Mouse (Mus musculus): Measurements from ENCODE around the gene Olfr1472. TPM values are rescaled to one million over a fixed set of nuclear protein-coding genes. Genes with fewer than 3 reads are reported as not detected.
"Not testable (repeated sequence)": the region's sequence is repeated elsewhere in the genome, so short reads cannot be mapped to it uniquely, and the experiment has no call there.

Gene Olfr1472
- not detected for total RNA-seq (2021)

DNA sequence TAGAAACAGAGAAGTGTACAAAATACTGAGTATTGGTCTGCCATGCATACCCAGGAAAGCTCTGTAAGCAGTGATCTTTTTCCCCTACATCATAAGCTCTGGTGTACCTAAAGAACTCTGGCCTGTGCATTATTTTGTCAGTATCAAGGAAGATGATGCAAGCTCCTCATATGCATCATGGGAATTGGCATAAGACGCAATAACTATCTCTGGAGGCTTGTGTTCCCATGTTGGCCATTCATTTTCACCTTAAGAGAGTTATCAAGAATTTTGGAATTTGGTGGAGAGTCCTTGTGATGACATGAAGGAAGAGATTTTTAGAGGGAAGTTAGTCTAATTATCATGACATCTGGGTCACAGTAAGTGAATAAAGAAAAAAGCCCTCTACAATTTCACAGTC is at the start of gene Olfr1472:
Olfr1472 (minus strand) TSS at position 101 of the 400 bp plus-strand sequence.
- intact Hi-C loops (cut with DNase I), result no loop called here
- DNase-seq (ENCODE audit: low spot score in 2 of 2), result no peak

DNA sequence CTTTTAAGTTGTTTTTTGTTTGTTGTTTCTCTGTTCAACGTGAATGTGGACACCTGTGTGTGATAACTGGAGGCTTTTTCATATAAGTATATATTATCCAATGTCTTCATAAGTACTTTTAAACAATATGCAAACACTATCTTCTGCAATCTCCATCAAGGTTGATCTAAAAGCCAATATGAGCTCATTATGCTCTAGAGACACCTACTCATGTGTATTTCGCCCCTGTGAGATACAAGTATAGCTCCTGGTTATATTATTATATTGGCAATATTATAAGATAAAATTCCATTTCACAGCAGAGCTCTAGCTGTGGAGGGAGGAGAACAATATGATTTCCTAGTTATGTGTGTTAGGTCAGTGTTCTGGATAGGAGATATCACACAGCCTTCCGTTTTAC is 44.4 kb upstream of the Olfr1472 start, which contains the start of gene Olfr1477:
Olfr1477 (plus strand) TSS at position 301 of the 400 bp plus-strand sequence.
- intact Hi-C loops (cut with DNase I), result no loop called here

DNA sequence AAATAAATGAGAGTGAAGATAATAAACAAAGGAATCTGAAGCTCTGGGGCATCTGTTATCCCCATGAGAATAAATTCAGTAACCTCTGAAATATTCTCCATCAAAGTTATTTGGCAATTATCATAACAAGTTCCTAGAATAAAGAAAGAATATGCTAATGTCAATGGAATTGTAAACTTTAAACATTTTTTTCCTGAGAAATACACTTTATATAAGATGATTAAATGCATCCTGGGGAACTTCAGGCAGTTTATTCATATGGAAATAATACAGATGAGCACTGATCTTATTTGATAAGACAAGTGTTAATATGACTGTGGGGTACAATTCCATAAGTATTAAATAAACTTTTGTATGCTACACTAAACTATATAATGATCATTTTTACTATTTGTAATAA is 24.2 kb upstream of the Olfr1472 start, which contains the start of gene Olfr1475:
Olfr1475 (minus strand) TSS at position 101 of the 400 bp plus-strand sequence.
- no peak for DNase-seq (ENCODE audit: low spot score in 2 of 2)
- intact Hi-C loops (cut with DNase I), result no loop called here

More for the DNA sequence above, 44.4 kb upstream of the Olfr1472 start, which contains the start of gene Olfr1477:
- no peak for DNase-seq (ENCODE audit: low spot score in 2 of 2)

DNA sequence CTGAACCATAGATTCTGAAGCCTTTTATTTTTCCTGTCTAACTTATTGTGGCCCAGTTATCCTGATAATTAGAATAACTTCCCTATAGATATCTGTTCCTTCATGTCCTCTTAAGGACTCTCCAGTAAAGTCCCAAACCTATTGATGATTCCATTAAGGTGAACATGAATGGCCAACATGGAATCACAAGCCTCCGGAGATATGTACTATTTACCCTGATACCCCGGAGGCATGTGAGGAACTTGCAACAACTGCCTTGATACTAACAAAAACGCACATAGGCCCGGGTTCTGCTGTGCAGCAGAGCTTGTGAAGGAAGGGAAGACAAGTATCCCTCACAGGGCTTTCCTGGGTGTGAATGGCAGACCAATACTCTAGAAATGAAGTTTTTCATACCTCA is 13.4 kb upstream of the Olfr1472 start, which contains the start of gene Olfr1474:
Olfr1474 (plus strand) TSS at position 301 of the 400 bp plus-strand sequence.
- intact Hi-C loops (cut with DNase I); DNase-seq (ENCODE audit: low spot score in 2 of 2): not testable (repeated sequence)

DNA sequence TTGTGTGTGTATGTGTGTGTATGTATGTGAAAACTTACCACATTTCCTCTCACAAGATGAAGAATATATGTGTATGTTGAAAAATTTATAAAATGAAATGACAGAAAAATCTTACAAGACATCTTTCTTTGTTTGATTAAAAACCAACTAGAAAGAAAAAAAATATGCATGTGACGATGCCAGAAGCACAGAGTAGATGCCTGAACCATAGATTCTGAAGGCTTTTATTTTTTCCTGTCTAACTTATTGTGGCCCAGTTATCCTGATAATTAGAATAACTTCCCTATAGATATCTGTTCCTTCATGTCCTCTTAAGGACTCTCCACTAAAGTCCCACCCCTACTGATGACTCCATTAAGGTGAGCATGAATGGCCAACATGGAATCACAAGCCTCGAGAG is 12.8 kb downstream of the Olfr1472 start, which contains the start of gene Olfr1471:
Olfr1471 (plus strand) TSS at position 301 of the 400 bp plus-strand sequence.
- intact Hi-C loops (cut with DNase I); DNase-seq (ENCODE audit: low spot score in 2 of 2): not testable (repeated sequence)

DNA sequence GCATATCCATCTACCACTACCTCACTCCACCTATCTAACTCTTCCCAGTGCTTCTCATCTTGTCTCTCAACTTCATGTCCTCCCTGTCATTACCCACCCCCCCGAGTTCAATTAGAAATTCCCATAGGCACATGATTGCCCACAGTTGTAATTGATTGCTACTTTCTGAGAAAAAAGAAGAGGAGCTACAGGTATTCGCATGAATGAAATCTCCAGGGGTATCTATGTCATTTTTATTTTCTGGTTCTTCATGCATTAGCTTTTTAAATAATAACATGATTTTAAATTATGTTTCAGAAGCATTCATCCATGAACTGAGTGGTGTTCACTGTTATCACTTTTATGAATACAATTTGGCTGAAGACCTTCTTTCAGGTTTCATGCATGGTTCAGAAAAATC is 48.3 kb downstream of the Olfr1472 start, which contains the start of gene Olfr1469:
Olfr1469 (plus strand) TSS at position 301 of the 400 bp plus-strand sequence.
- no peak for DNase-seq (ENCODE audit: low spot score in 2 of 2)
- intact Hi-C loops (cut with DNase I), result no loop called here

Other genes with a start within 250 kb of the Olfr1472 start
- gene Olfr1463, start 224.8 kb downstream of the Olfr1472 start, total RNA-seq (2021), result not detected
- gene Olfr1465, start 140.5 kb downstream of the Olfr1472 start, total RNA-seq (2021), result not detected
- not detected for gene Olfr1466, start 117.2 kb downstream of the Olfr1472 start, total RNA-seq (2021)
- gene Olfr1467, start 93.8 kb downstream of the Olfr1472 start, total RNA-seq (2021), result not detected
- not detected for gene Olfr1469, start 48.2 kb downstream of the Olfr1472 start, total RNA-seq (2021)
- not detected for gene Olfr1471, start 12.7 kb downstream of the Olfr1472 start, total RNA-seq (2021)
- not detected for gene Olfr1474, start 13.5 kb upstream of the Olfr1472 start, total RNA-seq (2021)
- gene Olfr1475, start 24.1 kb upstream of the Olfr1472 start, total RNA-seq (2021), result not detected
- not detected for gene Olfr1477, start 44.5 kb upstream of the Olfr1472 start, total RNA-seq (2021)
- not detected for gene Olfr1480, start 71.8 kb upstream of the Olfr1472 start, total RNA-seq (2021)
- not detected for gene Olfr1484, start 127.4 kb upstream of the Olfr1472 start, total RNA-seq (2021)
- gene Olfr1487, start 161.3 kb upstream of the Olfr1472 start, total RNA-seq (2021), result not detected
- gene Olfr1489, start 175.5 kb upstream of the Olfr1472 start, total RNA-seq (2021), result not detected
- gene Olfr1490, start 195.0 kb upstream of the Olfr1472 start, total RNA-seq (2021), result not detected
- gene Olfr1491, start 241.2 kb upstream of the Olfr1472 start, total RNA-seq (2021), result not detected